Mouse (Mus musculus) forelimb bud, embryonic 11.5 days (tissue): ENCODE measurements around the gene Erfe.

Experiments used
- DNase-seq: peaks from one replicate; pipeline ENCODE4 v3.0.0-alpha.2; 2012; ENCODE audit warnings: low read depth, low spot score

Gene Erfe

GRCm38 (mm10) chr1:91366215-91367108 lies at the start of gene Erfe:
Gene Erfe (plus strand): TSS chr1:91366430.
- peak; percentile 43 for DNase-seq

- no peak for DNase-seq
These were observed 48.6 kb upstream of the Erfe start for GRCm38 (mm10) chr1:91317656-91318055.

- DNase-seq, result no peak
These were observed 44.3 kb upstream of the Erfe start, which contains the start of gene Espnl for GRCm38 (mm10) chr1:91321760-91322438. Gene Espnl (plus strand): TSS chr1:91322075.

- no peak for DNase-seq
These were observed 41.6 kb upstream of the Erfe start for GRCm38 (mm10) chr1:91324646-91325045.

- DNase-seq, result no peak
These were observed 40.7 kb upstream of the Erfe start for GRCm38 (mm10) chr1:91325488-91326042.

- DNase-seq, result no peak
These were observed 34.1 kb upstream of the Erfe start for GRCm38 (mm10) chr1:91332102-91332501.

- no peak for DNase-seq
These were observed 32.6 kb upstream of the Erfe start for GRCm38 (mm10) chr1:91333582-91333981.

- DNase-seq, result no peak
These were observed 28.9 kb upstream of the Erfe start for GRCm38 (mm10) chr1:91337355-91337754.

GRCm38 (mm10) chr1:91344001-91344400 lies 22.2 kb upstream of the Erfe start:
- DNase-seq, result no peak

GRCm38 (mm10) chr1:91344921-91345685 lies 21.1 kb upstream of the Erfe start:
- DNase-seq, result peak; percentile 13

GRCm38 (mm10) chr1:91346892-91347291 lies 19.3 kb upstream of the Erfe start:
- DNase-seq, result peak; percentile 66

GRCm38 (mm10) chr1:91350841-91351240 lies 15.4 kb upstream of the Erfe start, which contains the start of gene Klhl30:
Gene Klhl30 (plus strand): TSS chr1:91351016.
- no peak for DNase-seq

- DNase-seq, result no peak
These were observed 15.0 kb upstream of the Erfe start for GRCm38 (mm10) chr1:91351249-91351648.

GRCm38 (mm10) chr1:91352277-91352676 lies 14.0 kb upstream of the Erfe start:
- no peak for DNase-seq

- DNase-seq, result no peak
These were observed 10.1 kb upstream of the Erfe start for GRCm38 (mm10) chr1:91356105-91356504.

GRCm38 (mm10) chr1:91362113-91362512 lies 4.1 kb upstream of the Erfe start:
- DNase-seq, result no peak

GRCm38 (mm10) chr1:91364822-91365644 lies 1.2 kb upstream of the Erfe start:
- DNase-seq, result no peak

- no peak for DNase-seq
These were observed 415 bp upstream of the Erfe start for GRCm38 (mm10) chr1:91365816-91366214.

GRCm38 (mm10) chr1:91367295-91367694 lies 1.1 kb downstream of the Erfe start:
- DNase-seq, result no peak

- DNase-seq, result no peak
These were observed 3.2 kb downstream of the Erfe start for GRCm38 (mm10) chr1:91369408-91369807.

GRCm38 (mm10) chr1:91370055-91370454 lies 3.8 kb downstream of the Erfe start:
- DNase-seq, result no peak
